Mouse (Mus musculus) brain, embryonic 14.5 days (tissue): ENCODE data around the gene Gm5737.

Source experiments
- CTCF ChIP-seq: fragments of 200-500 bp; IDR thresholded peaks from 2 replicates; pipeline ENCODE4 v1.5.1; 2012; ENCODE audit warnings: inconsistent platforms, mild to moderate bottlenecking, moderate library complexity, borderline replicate concordance; ENCODE audit not compliant: insufficient read depth, insufficient read length; ENCODE audit errors: extremely low read depth
- POLR2A ChIP-seq: fragments of 200-500 bp; IDR thresholded peaks from 2 replicates; pipeline ENCODE4 v1.6.1; 2012; ENCODE audit warnings: mild to moderate bottlenecking, inconsistent platforms, borderline replicate concordance; ENCODE audit not compliant: poor library complexity, insufficient read depth, insufficient read length, severe bottlenecking; ENCODE audit errors: extremely low read depth

DNA sequence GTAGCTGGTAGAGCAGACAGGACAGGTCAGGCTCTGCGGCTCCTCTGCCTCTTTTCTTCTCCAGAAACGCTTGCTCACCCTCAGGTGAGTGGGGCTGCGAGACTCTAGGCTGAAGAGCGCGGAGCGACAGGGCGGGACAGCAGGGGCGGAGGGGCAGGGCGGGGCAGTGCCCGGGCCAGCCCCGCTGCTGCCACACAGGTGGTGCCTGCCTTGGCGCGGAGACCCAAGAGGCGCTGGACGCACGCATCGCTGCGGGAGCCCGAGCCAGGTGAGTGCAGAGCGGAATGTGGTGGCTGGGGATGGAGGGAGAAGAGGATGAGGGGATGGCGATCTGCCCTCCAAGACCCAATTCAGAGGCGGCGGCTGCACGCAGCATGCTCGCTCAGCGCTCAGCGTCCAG lies 2.5 kb upstream of the Gm5737 start:
- TF ChIP-seq CTCF: no peak
- no peak for TF ChIP-seq POLR2A
